Mouse (Mus musculus): ENCODE results near the gene U2af1. TPM values are rescaled to one million over a fixed set of nuclear protein-coding genes. Genes with fewer than 3 reads are reported as not detected.

U2af1 gene
- polyA plus RNA-seq, 1 experiment from 2014 or later: 242 TPM

DNA sequence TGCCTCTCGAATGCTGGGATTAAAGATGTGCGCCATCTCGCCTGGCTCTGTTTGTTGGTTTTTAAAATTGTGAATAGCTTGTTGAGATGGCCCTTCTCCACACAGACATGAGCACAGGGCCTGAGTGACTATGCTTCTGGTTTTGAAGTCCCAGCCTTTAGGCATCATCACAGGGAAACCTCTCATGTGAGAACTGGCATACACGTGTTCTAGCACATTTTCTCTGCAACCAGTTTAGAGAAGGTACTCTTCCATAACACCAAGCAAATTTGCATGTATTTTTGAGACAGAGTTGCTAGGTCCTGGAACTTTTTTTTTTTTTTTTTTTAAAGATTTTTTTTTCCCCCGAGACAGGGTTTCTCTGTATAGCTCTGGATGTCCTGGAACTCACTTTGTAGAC lies 2.0 kb downstream of the U2af1 start:
- peaks cover 21% of the 10 kb centered on the region for H3K36me3 ChIP-seq (ENCODE audit: control insufficient read depth, insufficient read depth, low read length)
- H3K4me2 ChIP-seq (ENCODE audit: low read depth, severe bottlenecking): no peak overlapping the region
- H3K27me3 ChIP-seq (ENCODE audit: control insufficient read depth, insufficient read depth, low read length): no peaks in the 10 kb centered on the region
- no peak overlapping the region for H3K4me3 ChIP-seq (ENCODE audit: low read depth, low read length)
- no peak for ATAC-seq (ENCODE audit: insufficient number of reproducible peaks, low FRiP score, low TSS enrichment, low read depth)
- 92% methylated on average over 5 of the region's 5 CpGs for WGBS
- peaks cover 4% of the 10 kb centered on the region for H3K4me1 ChIP-seq (ENCODE audit: control insufficient read depth, insufficient read depth, low read length)
- no peak overlapping the region for H3K27ac ChIP-seq (replicated peaks; ENCODE audit: low read depth, low read length)
- H3K9ac ChIP-seq (ENCODE audit: low read length): no peak overlapping the region
- H3K9me3 ChIP-seq (ENCODE audit: control insufficient read depth, low read length): no peaks in the 10 kb centered on the region
- no peak for DNase-seq (ENCODE audit: low spot score)

DNA sequence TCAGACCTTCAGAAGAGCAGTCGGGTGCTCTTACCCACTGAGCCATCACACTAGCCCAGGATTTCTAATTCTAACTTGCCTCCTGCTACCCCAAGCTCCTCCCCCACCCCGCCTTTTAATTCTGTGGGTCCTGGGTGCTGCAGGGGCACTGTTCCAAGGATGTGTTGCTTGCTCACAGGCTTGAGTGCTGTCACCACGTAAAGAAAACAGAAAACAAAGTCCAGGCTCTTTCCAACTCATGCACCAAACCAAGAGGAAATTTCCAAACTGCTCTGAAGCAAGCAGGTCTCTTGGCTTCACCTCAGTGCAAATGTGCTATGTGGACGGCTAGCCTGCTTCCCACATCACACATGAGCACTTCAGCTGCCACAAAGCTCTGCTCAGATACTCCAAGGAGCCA lies 3.3 kb downstream of the U2af1 start:
- H3K27ac ChIP-seq (replicated peaks; ENCODE audit: low read depth, low read length): no peak overlapping the region
- DNase-seq (ENCODE audit: low spot score) (no peak), ATAC-seq (ENCODE audit: insufficient number of reproducible peaks, low FRiP score, low TSS enrichment, low read depth) (no peak)
- no peaks in the 10 kb centered on the region for H3K27me3 ChIP-seq (ENCODE audit: control insufficient read depth, insufficient read depth, low read length)
- peaks cover 33% of the 10 kb centered on the region for H3K36me3 ChIP-seq (ENCODE audit: control insufficient read depth, insufficient read depth, low read length)
- H3K4me3 ChIP-seq (ENCODE audit: low read depth, low read length): no peak overlapping the region
- no peak overlapping the region for H3K9ac ChIP-seq (ENCODE audit: low read length)
- peaks cover 4% of the 10 kb centered on the region for H3K4me1 ChIP-seq (ENCODE audit: control insufficient read depth, insufficient read depth, low read length)
- WGBS: 80% methylated on average over 4 of the region's 4 CpGs
- no peaks in the 10 kb centered on the region for H3K9me3 ChIP-seq (ENCODE audit: control insufficient read depth, low read length)
- H3K4me2 ChIP-seq (ENCODE audit: low read depth, severe bottlenecking): no peak overlapping the region

DNA sequence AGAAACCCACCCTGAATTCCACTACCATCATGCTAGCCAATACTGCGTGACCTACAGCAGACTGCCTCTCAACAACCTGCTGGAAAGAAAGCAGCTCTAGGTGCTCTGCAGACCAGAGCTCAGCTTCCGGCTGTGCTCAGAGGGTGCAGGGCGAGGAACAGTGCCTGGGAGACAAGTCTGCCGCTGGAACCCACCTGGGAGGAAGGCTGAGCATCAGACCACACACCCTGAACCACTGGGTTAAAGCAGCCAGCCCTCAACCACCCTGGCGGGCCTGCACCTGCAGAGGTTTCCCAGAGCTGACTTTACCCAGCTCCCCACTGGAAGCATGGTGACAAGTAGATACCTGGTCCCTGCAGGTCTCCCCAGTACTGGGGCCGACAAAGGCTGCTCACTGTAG lies 5.4 kb downstream of the U2af1 start:
- Histone ChIP-seq H3K4me1 (ENCODE audit: control insufficient read depth, insufficient read depth, low read length) (peaks cover 4% of the 10 kb centered on the region), H3K27ac (replicated peaks; ENCODE audit: low read depth, low read length) (no peak overlapping the region), H3K4me3 (ENCODE audit: low read depth, low read length) (no peak overlapping the region), H3K36me3 (ENCODE audit: control insufficient read depth, insufficient read depth, low read length) (peaks cover 44% of the 10 kb centered on the region), H3K4me2 (ENCODE audit: low read depth, severe bottlenecking) (no peak overlapping the region), H3K9me3 (ENCODE audit: control insufficient read depth, low read length) (no peaks in the 10 kb centered on the region), H3K9ac (ENCODE audit: low read length) (no peak overlapping the region), H3K27me3 (ENCODE audit: control insufficient read depth, insufficient read depth, low read length) (no peaks in the 10 kb centered on the region)
- no peak for DNase-seq (ENCODE audit: low spot score)
- ATAC-seq (ENCODE audit: insufficient number of reproducible peaks, low FRiP score, low TSS enrichment, low read depth): no peak
- WGBS: 90% methylated on average over 6 of the region's 6 CpGs

DNA sequence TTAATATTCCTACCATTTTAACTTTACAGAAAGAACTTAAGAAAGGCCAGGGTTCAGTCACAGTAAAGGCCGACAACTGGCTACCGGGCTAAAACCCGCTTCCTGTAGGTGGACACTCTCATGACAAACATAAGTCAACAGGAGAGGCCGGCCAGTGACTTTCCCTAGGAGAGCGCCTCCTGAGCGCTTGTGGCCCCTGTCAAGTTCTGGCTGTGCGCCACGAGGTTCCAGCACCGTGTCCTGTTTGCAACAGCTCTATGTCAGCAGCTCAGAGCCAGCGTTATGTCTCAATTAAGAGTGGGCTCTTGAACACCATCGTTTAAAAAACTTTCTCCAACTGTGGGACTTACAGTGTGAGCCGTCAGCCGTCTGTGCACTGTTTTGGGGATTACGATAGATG lies 6.5 kb downstream of the U2af1 start:
- Histone ChIP-seq H3K9me3 (ENCODE audit: control insufficient read depth, low read length) (no peaks in the 10 kb centered on the region), H3K4me2 (ENCODE audit: low read depth, severe bottlenecking) (no peak overlapping the region), H3K4me1 (ENCODE audit: control insufficient read depth, insufficient read depth, low read length) (no peaks in the 10 kb centered on the region; the same call in 1 of the 2 replicates), H3K27ac (replicated peaks; ENCODE audit: low read depth, low read length) (no peak overlapping the region), H3K36me3 (ENCODE audit: control insufficient read depth, insufficient read depth, low read length) (peaks cover 54% of the 10 kb centered on the region), H3K4me3 (ENCODE audit: low read depth, low read length) (no peak overlapping the region), H3K9ac (ENCODE audit: low read length) (no peak overlapping the region), H3K27me3 (ENCODE audit: control insufficient read depth, insufficient read depth, low read length) (no peaks in the 10 kb centered on the region)
- DNase-seq (ENCODE audit: low spot score) (no peak), ATAC-seq (ENCODE audit: insufficient number of reproducible peaks, low FRiP score, low TSS enrichment, low read depth) (no peak)
- WGBS: 93% methylated on average over 14 of the region's 14 CpGs

DNA sequence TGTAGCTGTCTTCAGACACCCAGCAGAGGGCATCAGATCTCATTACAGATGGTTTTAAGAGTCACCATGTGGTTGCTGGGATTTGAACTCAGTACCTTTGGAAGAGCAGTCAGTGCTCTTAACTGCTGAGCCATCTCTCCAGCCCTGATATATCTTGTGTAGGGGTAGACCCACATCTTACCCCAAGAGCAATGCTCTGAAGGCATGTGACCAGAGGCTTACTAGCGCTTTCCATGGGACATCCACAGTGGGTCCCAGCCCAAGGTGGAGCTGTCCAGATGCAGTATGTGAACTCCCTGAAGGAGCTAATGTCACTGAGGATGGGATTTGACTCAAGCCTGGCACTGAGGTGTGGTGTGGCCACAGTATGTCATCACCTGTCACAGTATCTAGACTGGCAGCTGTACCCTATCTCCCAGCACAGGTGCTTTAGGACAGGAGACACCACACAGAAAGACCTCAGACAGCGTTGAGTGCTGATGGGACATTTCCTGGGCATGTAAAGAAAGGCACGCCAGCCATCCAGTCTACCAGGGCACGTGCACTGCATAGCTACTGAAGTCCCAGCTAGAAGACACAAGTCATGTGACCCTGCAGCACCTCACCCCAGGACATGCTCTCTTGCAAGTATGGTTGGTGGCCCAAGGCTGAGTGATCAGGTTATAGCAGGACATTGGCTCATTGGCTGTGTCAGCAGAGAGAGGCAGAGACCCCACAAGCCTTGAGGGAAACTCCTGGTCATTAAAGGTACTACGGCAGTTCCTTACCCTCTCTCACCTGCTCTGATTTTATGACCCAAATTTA lies 12.3 kb downstream of the U2af1 start:
- no peak overlapping the region for H3K4me3 ChIP-seq (ENCODE audit: low read depth, low read length)
- no peaks in the 10 kb centered on the region for H3K4me1 ChIP-seq (ENCODE audit: control insufficient read depth, insufficient read depth, low read length)
- DNase-seq (ENCODE audit: low spot score): no peak
- 0 out of 2 replicates have a peak, but pooled peaks have one; percentile 31 for ATAC-seq (ENCODE audit: insufficient number of reproducible peaks, low FRiP score, low TSS enrichment, low read depth)
- H3K4me2 ChIP-seq (ENCODE audit: low read depth, severe bottlenecking): no peak overlapping the region
- H3K9me3 ChIP-seq (ENCODE audit: control insufficient read depth, low read length): no peaks in the 10 kb centered on the region
- no peak overlapping the region for H3K27ac ChIP-seq (replicated peaks; ENCODE audit: low read depth, low read length)
- peaks cover 38% of the 10 kb centered on the region for H3K36me3 ChIP-seq (ENCODE audit: control insufficient read depth, insufficient read depth, low read length)
- H3K27me3 ChIP-seq (ENCODE audit: control insufficient read depth, insufficient read depth, low read length): no peaks in the 10 kb centered on the region
- WGBS: 91% methylated on average over 5 of the region's 5 CpGs
- no peak overlapping the region for H3K9ac ChIP-seq (ENCODE audit: low read length)

DNA sequence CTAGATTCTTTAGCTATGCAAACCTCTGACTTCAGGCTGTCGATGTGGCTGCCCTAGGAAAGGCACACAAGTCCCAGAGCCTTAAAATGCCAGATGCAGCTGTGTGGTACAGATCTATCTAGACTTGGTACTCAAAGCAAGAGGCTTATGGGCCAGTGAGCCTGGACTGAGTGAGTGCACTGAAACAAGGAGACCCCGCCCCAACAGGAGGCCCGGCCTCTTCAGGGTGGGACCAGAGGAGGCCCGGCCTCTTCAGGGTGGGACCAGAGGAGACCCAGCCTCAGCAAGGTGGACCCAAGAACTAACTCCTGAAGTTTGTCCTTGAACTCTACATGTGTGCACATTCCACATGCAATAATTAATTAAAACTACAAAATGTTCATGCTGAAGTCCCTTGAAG lies 15.8 kb downstream of the U2af1 start:
- H3K4me2 ChIP-seq (ENCODE audit: low read depth, severe bottlenecking): no peak overlapping the region
- no peak overlapping the region for H3K4me3 ChIP-seq (ENCODE audit: low read depth, low read length)
- no peaks in the 10 kb centered on the region; the same call in 1 of the 2 replicates for H3K27me3 ChIP-seq (ENCODE audit: control insufficient read depth, insufficient read depth, low read length)
- no peak overlapping the region for H3K27ac ChIP-seq (replicated peaks; ENCODE audit: low read depth, low read length)
- no peaks in the 10 kb centered on the region for H3K4me1 ChIP-seq (ENCODE audit: control insufficient read depth, insufficient read depth, low read length)
- WGBS: 65% methylated on average over 4 of the region's 4 CpGs
- H3K9ac ChIP-seq (ENCODE audit: low read length): no peak overlapping the region
- H3K9me3 ChIP-seq (ENCODE audit: control insufficient read depth, low read length): no peaks in the 10 kb centered on the region
- no peak for DNase-seq (ENCODE audit: low spot score)
- no peak for ATAC-seq (ENCODE audit: insufficient number of reproducible peaks, low FRiP score, low TSS enrichment, low read depth)
- peaks cover 14% of the 10 kb centered on the region for H3K36me3 ChIP-seq (ENCODE audit: control insufficient read depth, insufficient read depth, low read length)

DNA sequence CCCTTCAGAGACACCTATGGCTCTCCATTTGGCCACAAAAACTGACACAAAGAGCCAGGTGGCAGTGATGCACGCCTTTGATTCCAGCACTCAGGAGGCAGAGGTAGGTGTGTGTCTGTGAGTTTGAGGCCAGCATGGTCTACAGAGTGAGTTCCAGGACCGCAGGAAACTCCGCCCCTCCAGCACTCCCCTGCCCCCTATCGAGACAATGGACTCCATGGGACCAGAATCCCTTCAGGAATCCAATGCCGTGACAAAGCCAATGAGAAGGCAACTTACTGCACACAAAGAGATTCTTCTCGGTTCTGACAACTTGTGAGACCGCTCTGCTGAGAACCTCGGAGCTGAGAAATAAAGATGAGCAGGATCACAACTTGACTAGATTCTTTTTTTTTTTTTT lies 16.4 kb downstream of the U2af1 start:
- WGBS: 51% methylated on average over 8 of the region's 8 CpGs
- H3K27ac ChIP-seq (replicated peaks; ENCODE audit: low read depth, low read length): no peak overlapping the region
- no peak overlapping the region for H3K4me2 ChIP-seq (ENCODE audit: low read depth, severe bottlenecking)
- peaks cover 8% of the 10 kb centered on the region for H3K36me3 ChIP-seq (ENCODE audit: control insufficient read depth, insufficient read depth, low read length)
- ATAC-seq (ENCODE audit: insufficient number of reproducible peaks, low FRiP score, low TSS enrichment, low read depth) (no peak), DNase-seq (ENCODE audit: low spot score) (no peak)
- H3K9ac ChIP-seq (ENCODE audit: low read length): no peak overlapping the region
- peaks cover 3% of the 10 kb centered on the region for H3K27me3 ChIP-seq (ENCODE audit: control insufficient read depth, insufficient read depth, low read length)
- H3K4me1 ChIP-seq (ENCODE audit: control insufficient read depth, insufficient read depth, low read length): 0 out of 2 replicates have a peak, but pooled peaks cover 2% of the 10 kb centered on the region
- H3K4me3 ChIP-seq (ENCODE audit: low read depth, low read length): no peak overlapping the region
- no peaks in the 10 kb centered on the region for H3K9me3 ChIP-seq (ENCODE audit: control insufficient read depth, low read length)

DNA sequence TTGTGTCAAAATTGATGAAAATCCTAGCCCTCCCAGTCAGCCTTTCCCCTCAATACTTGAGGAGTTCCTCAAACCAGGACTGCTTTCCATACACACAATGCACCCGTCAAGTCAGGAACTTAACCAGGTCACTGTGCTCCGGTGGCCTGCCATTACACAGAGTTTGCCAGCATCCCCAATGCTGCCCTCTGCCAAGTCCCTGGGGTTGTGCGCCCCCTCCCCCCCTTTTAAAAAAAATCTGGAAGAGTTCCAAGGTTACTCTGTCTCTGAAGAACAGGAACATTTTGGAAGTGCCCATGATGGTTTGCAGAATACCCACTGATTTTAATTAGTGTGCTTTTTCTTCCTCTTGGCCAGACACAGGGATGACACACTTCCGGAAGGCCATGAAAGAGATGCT lies 19.0 kb downstream of the U2af1 start:
- no peaks in the 10 kb centered on the region for H3K36me3 ChIP-seq (ENCODE audit: control insufficient read depth, insufficient read depth, low read length)
- DNase-seq (ENCODE audit: low spot score) (no peak), ATAC-seq (ENCODE audit: insufficient number of reproducible peaks, low FRiP score, low TSS enrichment, low read depth) (no peak)
- no peak overlapping the region for H3K4me2 ChIP-seq (ENCODE audit: low read depth, severe bottlenecking)
- H3K9me3 ChIP-seq (ENCODE audit: control insufficient read depth, low read length): no peaks in the 10 kb centered on the region
- H3K9ac ChIP-seq (ENCODE audit: low read length): no peak overlapping the region
- H3K4me1 ChIP-seq (ENCODE audit: control insufficient read depth, insufficient read depth, low read length): peaks cover 6% of the 10 kb centered on the region; the same call in 1 of the 2 replicates
- H3K27me3 ChIP-seq (ENCODE audit: control insufficient read depth, insufficient read depth, low read length): peaks cover 26% of the 10 kb centered on the region
- H3K4me3 ChIP-seq (ENCODE audit: low read depth, low read length): no peak overlapping the region
- H3K27ac ChIP-seq (replicated peaks; ENCODE audit: low read depth, low read length): no peak overlapping the region
- 77% methylated on average over 4 of the region's 4 CpGs for WGBS
